Mouse (Mus musculus): ENCODE measurements around the gene Fbln2. TPM values are rescaled to one million over a fixed set of nuclear protein-coding genes. Genes with fewer than 3 reads are reported as not detected.

Fbln2 gene
- polyA plus RNA-seq, 1 experiment from 2014 or later = 260 TPM

GRCm38 (mm10) chr6:91192851-91193545, 19.3 kb upstream of the Fbln2 start:
- Histone ChIP-seq H3K4me3 (replicated peaks) (no peak overlapping the region), H3K36me3 (no peaks in the 10 kb centered on the region), H3K9ac (no peak overlapping the region), H3K27me3 (no peaks in the 10 kb centered on the region), H3K27ac (replicated peaks) (no peak overlapping the region), H3K4me2 (replicated peaks) (no peak overlapping the region), H3K9me3 (replicated peaks) (no peaks in the 10 kb centered on the region), H3K4me1 (peaks cover 22% of the 10 kb centered on the region)
- no peak for ATAC-seq (ENCODE audit: insufficient number of reproducible peaks, low FRiP score, low TSS enrichment, low read depth)
- 42% methylated on average over 1 of the region's 1 CpGs for whole genome bisulfite sequencing

GRCm38 (mm10) chr6:91198456-91198855, 13.8 kb upstream of the Fbln2 start:
- Histone ChIP-seq H3K4me3 (replicated peaks) (no peak overlapping the region), H3K4me2 (replicated peaks) (no peak overlapping the region), H3K9me3 (replicated peaks) (no peaks in the 10 kb centered on the region), H3K9ac (no peak overlapping the region), H3K4me1 (peaks cover 56% of the 10 kb centered on the region), H3K27me3 (no peaks in the 10 kb centered on the region), H3K27ac (replicated peaks) (no peak overlapping the region), H3K36me3 (no peaks in the 10 kb centered on the region)
- 60% methylated on average over 2 of the region's 2 CpGs for WGBS
- no peak for ATAC-seq (ENCODE audit: insufficient number of reproducible peaks, low FRiP score, low TSS enrichment, low read depth)

- Histone ChIP-seq H3K4me1 (peaks cover 62% of the 10 kb centered on the region), H3K9ac (no peak overlapping the region)
These were observed 11.6 kb upstream of the Fbln2 start for GRCm38 (mm10) chr6:91200429-91201188.

GRCm38 (mm10) chr6:91201881-91202341, 10.3 kb upstream of the Fbln2 start:
- ATAC-seq (ENCODE audit: insufficient number of reproducible peaks, low FRiP score, low TSS enrichment, low read depth) = no peak
- H3K4me2 ChIP-seq (replicated peaks) = no peak overlapping the region
- H3K27ac ChIP-seq (replicated peaks) = peak overlapping the region; percentile 87
- H3K4me3 ChIP-seq (replicated peaks) = no peak overlapping the region
- H3K9ac ChIP-seq = no peak overlapping the region
- H3K27me3 ChIP-seq = no peaks in the 10 kb centered on the region
- no peaks in the 10 kb centered on the region for H3K9me3 ChIP-seq (replicated peaks)
- no peaks in the 10 kb centered on the region for H3K36me3 ChIP-seq
- 47% methylated on average over 8 of the region's 8 CpGs for WGBS
- H3K4me1 ChIP-seq = peaks cover 60% of the 10 kb centered on the region

More at GRCm38 (mm10) chr6:91200429-91201188, 11.6 kb upstream of the Fbln2 start:
- H3K4me2 ChIP-seq (replicated peaks) = no peak overlapping the region
- ATAC-seq (ENCODE audit: insufficient number of reproducible peaks, low FRiP score, low TSS enrichment, low read depth) = peak; percentile 82
- WGBS = 17% methylated on average over 8 of the region's 8 CpGs
- peak overlapping the region; percentile 87 for H3K27ac ChIP-seq (replicated peaks)
- H3K9me3 ChIP-seq (replicated peaks) = no peaks in the 10 kb centered on the region
- no peaks in the 10 kb centered on the region for H3K27me3 ChIP-seq
- no peak overlapping the region for H3K4me3 ChIP-seq (replicated peaks)
- H3K36me3 ChIP-seq = no peaks in the 10 kb centered on the region

GRCm38 (mm10) chr6:91202571-91202970, 9.7 kb upstream of the Fbln2 start:
- H3K9ac ChIP-seq = no peak overlapping the region
- ATAC-seq (ENCODE audit: insufficient number of reproducible peaks, low FRiP score, low TSS enrichment, low read depth) = no peak
- H3K4me2 ChIP-seq (replicated peaks) = no peak overlapping the region
- H3K36me3 ChIP-seq = no peaks in the 10 kb centered on the region
- H3K27ac ChIP-seq (replicated peaks) = peak overlapping the region; percentile 87; the same call in 1 of the 2 replicates
- H3K4me1 ChIP-seq = peaks cover 56% of the 10 kb centered on the region
- H3K9me3 ChIP-seq (replicated peaks) = no peaks in the 10 kb centered on the region
- H3K4me3 ChIP-seq (replicated peaks) = no peak overlapping the region
- WGBS = 60% methylated on average over 4 of the region's 4 CpGs
- no peaks in the 10 kb centered on the region for H3K27me3 ChIP-seq

- no peak overlapping the region for H3K9ac ChIP-seq
- no peak overlapping the region for H3K4me2 ChIP-seq (replicated peaks)
- H3K27me3 ChIP-seq = no peaks in the 10 kb centered on the region
- no peaks in the 10 kb centered on the region for H3K36me3 ChIP-seq
- ATAC-seq (ENCODE audit: insufficient number of reproducible peaks, low FRiP score, low TSS enrichment, low read depth) = no peak
- 0 out of 2 replicates have a peak overlapping the region, but pooled peaks have one; percentile 39 for H3K27ac ChIP-seq (replicated peaks)
- no peaks in the 10 kb centered on the region for H3K9me3 ChIP-seq (replicated peaks)
- no peak overlapping the region for H3K4me3 ChIP-seq (replicated peaks)
- H3K4me1 ChIP-seq = peaks cover 57% of the 10 kb centered on the region
- 51% methylated on average over 3 of the region's 3 CpGs for WGBS
These were observed 6.9 kb upstream of the Fbln2 start for GRCm38 (mm10) chr6:91205346-91205745.

GRCm38 (mm10) chr6:91205791-91206190, 6.5 kb upstream of the Fbln2 start:
- Histone ChIP-seq H3K9me3 (replicated peaks) (no peaks in the 10 kb centered on the region), H3K4me3 (replicated peaks) (no peak overlapping the region), H3K36me3 (no peaks in the 10 kb centered on the region), H3K27ac (replicated peaks) (no peak overlapping the region), H3K4me2 (replicated peaks) (no peak overlapping the region), H3K27me3 (no peaks in the 10 kb centered on the region), H3K9ac (no peak overlapping the region), H3K4me1 (peaks cover 57% of the 10 kb centered on the region)
- ATAC-seq (ENCODE audit: insufficient number of reproducible peaks, low FRiP score, low TSS enrichment, low read depth) = no peak
- WGBS = 80% methylated on average over 5 of the region's 5 CpGs

GRCm38 (mm10) chr6:91207491-91207890, 4.8 kb upstream of the Fbln2 start:
- no peak overlapping the region for H3K9ac ChIP-seq
- H3K36me3 ChIP-seq = no peaks in the 10 kb centered on the region
- H3K4me1 ChIP-seq = peaks cover 48% of the 10 kb centered on the region
- ATAC-seq (ENCODE audit: insufficient number of reproducible peaks, low FRiP score, low TSS enrichment, low read depth) = no peak
- no peak overlapping the region for H3K27ac ChIP-seq (replicated peaks)
- 78% methylated on average over 3 of the region's 3 CpGs for WGBS
- no peak overlapping the region for H3K4me3 ChIP-seq (replicated peaks)
- no peaks in the 10 kb centered on the region for H3K9me3 ChIP-seq (replicated peaks)
- no peak overlapping the region for H3K4me2 ChIP-seq (replicated peaks)
- H3K27me3 ChIP-seq = no peaks in the 10 kb centered on the region

GRCm38 (mm10) chr6:91209780-91210179, 2.5 kb upstream of the Fbln2 start:
- Histone ChIP-seq H3K36me3 (no peaks in the 10 kb centered on the region), H3K9me3 (replicated peaks) (no peaks in the 10 kb centered on the region), H3K27ac (replicated peaks) (peak overlapping the region; percentile 69), H3K4me1 (peaks cover 63% of the 10 kb centered on the region), H3K9ac (no peak overlapping the region), H3K4me3 (replicated peaks) (no peak overlapping the region), H3K27me3 (no peaks in the 10 kb centered on the region), H3K4me2 (replicated peaks) (no peak overlapping the region)
- 12% methylated on average over 2 of the region's 2 CpGs for WGBS
- no peak for ATAC-seq (ENCODE audit: insufficient number of reproducible peaks, low FRiP score, low TSS enrichment, low read depth)

- H3K9ac ChIP-seq = no peak overlapping the region
- H3K27me3 ChIP-seq = no peaks in the 10 kb centered on the region
- WGBS = 66% methylated on average over 3 of the region's 3 CpGs
- H3K4me1 ChIP-seq = peaks cover 63% of the 10 kb centered on the region
- H3K27ac ChIP-seq (replicated peaks) = no peak overlapping the region
- H3K4me2 ChIP-seq (replicated peaks) = no peak overlapping the region
- no peak overlapping the region for H3K4me3 ChIP-seq (replicated peaks)
- H3K36me3 ChIP-seq = no peaks in the 10 kb centered on the region
- no peak for ATAC-seq (ENCODE audit: insufficient number of reproducible peaks, low FRiP score, low TSS enrichment, low read depth)
- no peaks in the 10 kb centered on the region for H3K9me3 ChIP-seq (replicated peaks)
These were observed 1.4 kb upstream of the Fbln2 start for GRCm38 (mm10) chr6:91210852-91211251.

- no peaks in the 10 kb centered on the region for H3K27me3 ChIP-seq
- H3K9ac ChIP-seq = peak overlapping the region; percentile 52
- H3K36me3 ChIP-seq = no peaks in the 10 kb centered on the region
- H3K4me2 ChIP-seq (replicated peaks) = peak overlapping the region; percentile 63
- H3K9me3 ChIP-seq (replicated peaks) = no peaks in the 10 kb centered on the region
- H3K27ac ChIP-seq (replicated peaks) = peak overlapping the region; percentile 81
- peak; percentile 90 for ATAC-seq (ENCODE audit: insufficient number of reproducible peaks, low FRiP score, low TSS enrichment, low read depth)
- peaks cover 79% of the 10 kb centered on the region for H3K4me1 ChIP-seq
- H3K4me3 ChIP-seq (replicated peaks) = peak overlapping the region; percentile 56
- 2% methylated on average over 29 of the region's 29 CpGs for WGBS
These were observed 316 bp downstream of the Fbln2 start for GRCm38 (mm10) chr6:91212571-91212970.
